In genomic region chr8:41452504-41452928, GRCm38 (mm10) we compare ENCODE assay signal across 16 mouse cellular contexts. TPM values are rescaled to one million over a fixed set of nuclear protein-coding genes. Genes with fewer than 3 reads are reported as not detected.
DNase-seq lines count a peak whose midpoint lies in the region; ATAC-seq and TF ChIP-seq lines count a peak whose summit lies in the region.
"Had no signal": no experiment of that assay in that cellular context is flagged by ENCODE, and none has a peak within 500 bp of the region (broad histone marks: within the 10 kb centered on the region; RNA-seq: fewer than 3 reads in every experiment).

No protein-coding gene starts in this region.

- H3K27me3 ChIP-seq in intestine, embryonic 14.5 days (replicated peaks; ENCODE audit: control insufficient read depth, insufficient read depth, low read length): no peaks in the 10 kb centered on the region
- H3K27me3 ChIP-seq in intestine, postnatal 0 days (replicated peaks; ENCODE audit: control insufficient read depth, insufficient read depth, low read length): no peaks in the 10 kb centered on the region
- no peaks in the 10 kb centered on the region for H3K27me3 ChIP-seq in lung, embryonic 14.5 days (ENCODE audit: insufficient read depth, low read length)
- H3K27me3 ChIP-seq in lung, postnatal 0 days (replicated peaks; ENCODE audit: insufficient read depth, low read length): no peaks in the 10 kb centered on the region
- no peaks in the 10 kb centered on the region for H3K27me3 ChIP-seq in limb, embryonic 12.5 days
- no peaks in the 10 kb centered on the region for H3K27me3 ChIP-seq in hindbrain, embryonic 12.5 days
- H3K27me3 ChIP-seq: heart, embryonic 13.5 days; liver, embryonic 12.5 days; lung, embryonic 15.5 days had no signal

- peak; percentile 53 for DNase-seq in intestine, embryonic 14.5 days (ENCODE audit: low spot score)
- peak; percentile 52 for DNase-seq in lung, embryonic 14.5 days
- no peak for DNase-seq in lung, postnatal 0 days (ENCODE audit: low spot score)
- no peak for DNase-seq in adrenal gland, postnatal 14 days
- DNase-seq: adrenal gland, postnatal 10 days; B cell, adult 2 months; cerebellum, adult 2 months; heart, postnatal 36 days had no signal

- ATAC-seq in intestine, embryonic 14.5 days (replicated peaks; ENCODE audit: low FRiP score, low TSS enrichment, low read depth): 0 out of 2 replicates have a peak, but pooled peaks have one; percentile 5
- no peak for ATAC-seq in intestine, postnatal 0 days
- ATAC-seq in lung, embryonic 14.5 days (ENCODE audit: insufficient read depth): no peak
- no peak for ATAC-seq in lung, postnatal 0 days
- ATAC-seq in limb, embryonic 12.5 days (ENCODE audit: insufficient number of reproducible peaks, insufficient read depth, low FRiP score, low TSS enrichment, low read depth): peak; percentile 26; the same call in 1 of the 2 replicates
- ATAC-seq in hindbrain, embryonic 12.5 days (ENCODE audit: low FRiP score): no peak
- ATAC-seq: forebrain, embryonic 16.5 days; liver, embryonic 12.5 days had no signal

- no peak overlapping the region for H3K4me2 ChIP-seq in intestine, embryonic 14.5 days (ENCODE audit: low read length)
- no peak overlapping the region for H3K4me2 ChIP-seq in intestine, postnatal 0 days (replicated peaks; ENCODE audit: low read depth)
- H3K4me2 ChIP-seq in lung, embryonic 14.5 days: no peak overlapping the region
- no peak overlapping the region for H3K4me2 ChIP-seq in lung, postnatal 0 days (replicated peaks; ENCODE audit: low read depth, low read length)
- peak overlapping the region; percentile 30; the same call in 1 of the 2 replicates for H3K4me2 ChIP-seq in limb, embryonic 12.5 days
- no peak overlapping the region for H3K4me2 ChIP-seq in hindbrain, embryonic 12.5 days (replicated peaks)
- H3K4me2 ChIP-seq: heart, embryonic 13.5 days; liver, embryonic 12.5 days; lung, embryonic 15.5 days had no signal

- H3K4me3 ChIP-seq in intestine, embryonic 14.5 days (ENCODE audit: low read depth, low read length): no peak overlapping the region
- no peak overlapping the region for H3K4me3 ChIP-seq in intestine, postnatal 0 days (ENCODE audit: low read depth, low read length)
- no peak overlapping the region for H3K4me3 ChIP-seq in lung, embryonic 14.5 days (ENCODE audit: low read depth, low read length)
- no peak overlapping the region for H3K4me3 ChIP-seq in lung, postnatal 0 days (ENCODE audit: low read depth, low read length)
- H3K4me3 ChIP-seq in limb, embryonic 12.5 days (replicated peaks): no peak overlapping the region
- no peak overlapping the region for H3K4me3 ChIP-seq in hindbrain, embryonic 12.5 days
- H3K4me3 ChIP-seq: erythroblast, embryonic 14.5 days; heart, embryonic 13.5 days; liver, embryonic 12.5 days; lung, embryonic 15.5 days had no signal

- no peak for TF ChIP-seq EP300 in lung, postnatal 0 days (IDR thresholded peaks at IDR 0.05)

- no peaks in the 10 kb centered on the region for H3K9me3 ChIP-seq in intestine, embryonic 14.5 days (ENCODE audit: control insufficient read depth, low read length)
- H3K9me3 ChIP-seq in intestine, postnatal 0 days (ENCODE audit: control insufficient read depth): no peaks in the 10 kb centered on the region
- no peaks in the 10 kb centered on the region for H3K9me3 ChIP-seq in lung, embryonic 14.5 days (ENCODE audit: low read depth, low read length)
- no peaks in the 10 kb centered on the region for H3K9me3 ChIP-seq in lung, postnatal 0 days (ENCODE audit: low read length)
- H3K9me3 ChIP-seq in limb, embryonic 12.5 days: no peaks in the 10 kb centered on the region
- H3K9me3 ChIP-seq in hindbrain, embryonic 12.5 days (replicated peaks): no peaks in the 10 kb centered on the region
- H3K9me3 ChIP-seq: heart, embryonic 13.5 days; liver, embryonic 12.5 days; lung, embryonic 15.5 days had no signal

- no peak for TF ChIP-seq CTCF in intestine, postnatal 0 days (IDR thresholded peaks at IDR 0.05; ENCODE audit: low read depth)
- TF ChIP-seq CTCF in lung, embryonic 14.5 days (IDR thresholded peaks at IDR 0.05; ENCODE audit: low read depth): no peak
- no peak for TF ChIP-seq CTCF in lung, postnatal 0 days (IDR thresholded peaks at IDR 0.05)

- no peaks in the 10 kb centered on the region for H3K36me3 ChIP-seq in intestine, embryonic 14.5 days (ENCODE audit: control insufficient read depth, insufficient read depth, low read length)
- H3K36me3 ChIP-seq in intestine, postnatal 0 days (ENCODE audit: control insufficient read depth, insufficient read depth): no peaks in the 10 kb centered on the region
- no peaks in the 10 kb centered on the region for H3K36me3 ChIP-seq in lung, embryonic 14.5 days (ENCODE audit: insufficient read depth)
- no peaks in the 10 kb centered on the region for H3K36me3 ChIP-seq in lung, postnatal 0 days (ENCODE audit: insufficient read depth, low read length)
- H3K36me3 ChIP-seq in limb, embryonic 12.5 days: no peaks in the 10 kb centered on the region
- no peaks in the 10 kb centered on the region for H3K36me3 ChIP-seq in hindbrain, embryonic 12.5 days
- H3K36me3 ChIP-seq: heart, embryonic 13.5 days; liver, embryonic 12.5 days; lung, embryonic 15.5 days had no signal

- H3K4me1 ChIP-seq in intestine, embryonic 14.5 days (replicated peaks; ENCODE audit: control insufficient read depth, insufficient read depth, low read length): peaks cover 6% of the 10 kb centered on the region; the same call in 1 of the 2 replicates
- H3K4me1 ChIP-seq in intestine, postnatal 0 days (replicated peaks; ENCODE audit: control insufficient read depth, insufficient read depth, low read length): no peaks in the 10 kb centered on the region
- no peaks in the 10 kb centered on the region for H3K4me1 ChIP-seq in lung, embryonic 14.5 days (ENCODE audit: insufficient read depth)
- H3K4me1 ChIP-seq in lung, postnatal 0 days (ENCODE audit: insufficient read depth, low read depth, low read length): no peaks in the 10 kb centered on the region
- H3K4me1 ChIP-seq in limb, embryonic 12.5 days (replicated peaks): peaks cover 16% of the 10 kb centered on the region
- H3K4me1 ChIP-seq in hindbrain, embryonic 12.5 days: no peaks in the 10 kb centered on the region
- H3K4me1 ChIP-seq: heart, embryonic 13.5 days; liver, embryonic 12.5 days had no signal

- 20% methylated on average over 8 of the region's 8 CpGs for WGBS in intestine, embryonic 14.5 days
- WGBS in intestine, postnatal 0 days: 20% methylated on average over 8 of the region's 8 CpGs
- WGBS in lung, embryonic 14.5 days: 37% methylated on average over 8 of the region's 8 CpGs
- 40% methylated on average over 8 of the region's 8 CpGs for WGBS in lung, postnatal 0 days
- 10% methylated on average over 8 of the region's 8 CpGs for WGBS in limb, embryonic 12.5 days
- 60% methylated on average over 8 of the region's 8 CpGs for WGBS in hindbrain, embryonic 12.5 days

- no peak overlapping the region for H3K27ac ChIP-seq in intestine, embryonic 14.5 days (ENCODE audit: low read depth)
- no peak overlapping the region for H3K27ac ChIP-seq in intestine, postnatal 0 days (ENCODE audit: low read depth, low read length)
- H3K27ac ChIP-seq in lung, embryonic 14.5 days (ENCODE audit: low read depth): no peak overlapping the region
- no peak overlapping the region for H3K27ac ChIP-seq in lung, postnatal 0 days (ENCODE audit: low read length)
- no peak overlapping the region for H3K27ac ChIP-seq in limb, embryonic 12.5 days
- H3K27ac ChIP-seq in hindbrain, embryonic 12.5 days: no peak overlapping the region
- H3K27ac ChIP-seq: heart, embryonic 13.5 days; liver, embryonic 12.5 days; lung, embryonic 15.5 days had no signal

- H3K9ac ChIP-seq in intestine, embryonic 14.5 days (ENCODE audit: low read length): no peak overlapping the region
- no peak overlapping the region for H3K9ac ChIP-seq in intestine, postnatal 0 days (ENCODE audit: low read depth, low read length)
- no peak overlapping the region for H3K9ac ChIP-seq in lung, embryonic 14.5 days
- H3K9ac ChIP-seq in lung, postnatal 0 days (replicated peaks; ENCODE audit: low read depth): no peak overlapping the region
- H3K9ac ChIP-seq in limb, embryonic 12.5 days (replicated peaks): no peak overlapping the region
- no peak overlapping the region for H3K9ac ChIP-seq in hindbrain, embryonic 12.5 days
- H3K9ac ChIP-seq: heart, embryonic 13.5 days; liver, embryonic 12.5 days; lung, embryonic 15.5 days had no signal

RNA-seq across cellular contexts. Expression of gene Frg1, which starts 35.6 kb away (rescaled TPM):
- polyA plus RNA-seq in intestine, embryonic 14.5 days (2014; fragmentation: Nextera tagmentation; extraction: Ambion mirVana): 87.2 and 90.8 TPM in 2 replicates
- polyA plus RNA-seq in intestine, postnatal 0 days (2015; fragmentation: Nextera tagmentation; extraction: Ambion mirVana): 72.5 and 75.0 TPM in 2 replicates
- polyA plus RNA-seq in lung, embryonic 14.5 days (2014; fragmentation: Nextera tagmentation; extraction: Ambion mirVana): 83.6 and 88.6 TPM in 2 replicates
- 84.8 and 87.0 TPM in 2 replicates for polyA plus RNA-seq in lung, postnatal 0 days (2015; fragmentation: Nextera tagmentation; extraction: Ambion mirVana)
- 129 and 130 TPM in 2 replicates for polyA plus RNA-seq in limb, embryonic 12.5 days (2016; fragmentation: Nextera tagmentation; extraction: Ambion mirVana)
- 49.4 and 51.4 TPM in 2 replicates for total RNA-seq in adrenal gland, postnatal 14 days (2021)
- polyA plus RNA-seq in hindbrain, embryonic 12.5 days (2016; fragmentation: Nextera tagmentation; extraction: Ambion mirVana): 106 and 119 TPM in 2 replicates

Comparison
In these comparisons a context has a peak if more than half of its experiments do, and no peak if none do; other contexts are left out.
1. ATAC-seq: peak in intestine, embryonic 14.5 days (single experiment) and limb, embryonic 12.5 days (single experiment); none in intestine, postnatal 0 days (single experiment), lung, embryonic 14.5 days (single experiment), lung, postnatal 0 days (single experiment) and hindbrain, embryonic 12.5 days (single experiment).
2. DNase-seq: peak in intestine, embryonic 14.5 days (single experiment) and lung, embryonic 14.5 days (single experiment); none in lung, postnatal 0 days (single experiment) and adrenal gland, postnatal 14 days (single experiment).